Comparison of ENCODE assay signal across 8 mouse cellular contexts in the genomic region with DNA sequence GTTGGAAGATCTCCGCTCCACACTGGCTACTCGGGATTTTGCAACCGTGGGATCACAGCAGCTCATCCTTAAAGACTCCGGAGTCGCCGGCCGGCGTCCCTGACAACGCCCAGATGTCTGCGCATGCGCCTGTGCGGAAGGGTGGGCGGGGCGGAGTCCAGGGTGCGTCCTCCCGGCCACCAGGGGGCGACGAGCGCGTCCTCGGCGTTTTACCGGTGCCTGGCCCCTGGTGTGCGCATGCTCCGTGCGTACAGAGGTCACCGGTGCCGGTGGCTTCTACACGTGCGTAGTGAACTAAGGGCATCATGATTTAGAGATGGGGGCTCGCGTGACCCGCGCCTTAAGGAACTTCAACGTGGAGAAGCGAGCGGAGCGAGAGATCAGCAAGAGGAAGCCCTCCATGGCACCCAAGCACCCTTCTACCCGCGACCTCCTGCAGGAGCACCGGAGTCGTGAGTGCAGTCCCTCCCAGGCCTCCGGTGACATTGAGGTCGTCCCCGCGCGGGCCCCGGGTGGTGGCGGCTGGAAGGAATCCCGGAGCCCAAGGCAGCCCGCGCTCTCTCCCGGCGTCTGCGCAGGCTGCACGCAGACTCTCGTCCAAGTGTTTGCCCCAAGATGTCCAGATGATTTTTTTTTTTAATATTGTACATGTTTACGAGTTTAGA. TPM values are rescaled to one million over a fixed set of nuclear protein-coding genes. Genes with fewer than 3 reads are reported as not detected.
DNase-seq lines count a peak whose midpoint lies in the region; ATAC-seq and TF ChIP-seq lines count a peak whose summit lies in the region.

A gene (plus strand): TSS at position 233 of the 665 bp plus-strand sequence.

- peak; percentile 99 for TF ChIP-seq CTCF in kidney, postnatal 0 days (IDR thresholded peaks at IDR 0.05; ENCODE audit: low read depth)

- peaks cover 6% of the 10 kb centered on the region; the same call in 1 of the 2 replicates for H3K4me1 ChIP-seq in heart, embryonic 12.5 days (replicated peaks)
- peaks cover 5% of the 10 kb centered on the region; the same call in 1 of the 2 replicates for H3K4me1 ChIP-seq in kidney, postnatal 0 days (replicated peaks; ENCODE audit: insufficient read depth, low read length)
- H3K4me1 ChIP-seq in liver, embryonic 11.5 days (replicated peaks; ENCODE audit: control insufficient read depth, insufficient read depth, low read length): peaks cover 4% of the 10 kb centered on the region; the same call in 1 of the 2 replicates
- H3K4me1 ChIP-seq in stomach, embryonic 14.5 days (ENCODE audit: control insufficient read depth, insufficient read depth, low read length): peaks cover 5% of the 10 kb centered on the region; the same call in 1 of the 2 replicates

- peak within 1 kb of the TSS; percentile 94 for H3K4me3 ChIP-seq in heart, embryonic 12.5 days
- peak within 1 kb of the TSS; percentile 84 for H3K4me3 ChIP-seq in kidney, postnatal 0 days (replicated peaks; ENCODE audit: low read depth, low read length)
- peak within 1 kb of the TSS; percentile 84 for H3K4me3 ChIP-seq in liver, embryonic 11.5 days (ENCODE audit: low read depth, low read length)
- H3K4me3 ChIP-seq in stomach, embryonic 14.5 days (ENCODE audit: low read depth, low read length): peak within 1 kb of the TSS; percentile 59

- peak within 1 kb of the TSS; percentile 89 for H3K9ac ChIP-seq in heart, embryonic 12.5 days
- H3K9ac ChIP-seq in kidney, postnatal 0 days (ENCODE audit: low read depth, low read length): peak within 1 kb of the TSS; percentile 81
- peak within 1 kb of the TSS; percentile 87 for H3K9ac ChIP-seq in liver, embryonic 11.5 days (ENCODE audit: low read depth, low read length)
- H3K9ac ChIP-seq in stomach, embryonic 14.5 days (replicated peaks; ENCODE audit: low read depth, low read length): peak within 1 kb of the TSS; percentile 52

- peak within 1 kb of the TSS; percentile 74 for H3K27ac ChIP-seq in heart, embryonic 12.5 days (ENCODE audit: poor library complexity, severe bottlenecking)
- H3K27ac ChIP-seq in kidney, postnatal 0 days: 0 out of 2 replicates have a peak within 1 kb of the TSS, but pooled peaks have one; percentile 47
- peak within 1 kb of the TSS; percentile 70 for H3K27ac ChIP-seq in liver, embryonic 11.5 days (ENCODE audit: low read depth, low read length)
- H3K27ac ChIP-seq in stomach, embryonic 14.5 days (ENCODE audit: low read length): no peak within 1 kb of the TSS

- 0% methylated on average over 58 of the region's 58 CpGs for WGBS in heart, embryonic 12.5 days
- WGBS in kidney, postnatal 0 days: under 1% methylated on average over 58 of the region's 58 CpGs
- under 1% methylated on average over 56 of the region's 58 CpGs for WGBS in liver, embryonic 11.5 days
- WGBS in stomach, embryonic 14.5 days: under 1% methylated on average over 58 of the region's 58 CpGs

- peak within 1 kb of the TSS; percentile 79 for H3K4me2 ChIP-seq in heart, embryonic 12.5 days
- peak within 1 kb of the TSS; percentile 60 for H3K4me2 ChIP-seq in kidney, postnatal 0 days (ENCODE audit: low read length)
- peak within 1 kb of the TSS; percentile 88 for H3K4me2 ChIP-seq in liver, embryonic 11.5 days
- H3K4me2 ChIP-seq in stomach, embryonic 14.5 days (replicated peaks; ENCODE audit: low read depth, low read length): peak within 1 kb of the TSS; percentile 71

- H3K36me3 ChIP-seq in heart, embryonic 12.5 days: peaks cover 15% of the 10 kb centered on the region
- peaks cover 4% of the 10 kb centered on the region; the same call in 1 of the 2 replicates for H3K36me3 ChIP-seq in kidney, postnatal 0 days (ENCODE audit: insufficient read depth, low read length)
- peaks cover 8% of the 10 kb centered on the region for H3K36me3 ChIP-seq in liver, embryonic 11.5 days (ENCODE audit: control insufficient read depth, insufficient read depth, low read length)
- H3K36me3 ChIP-seq in stomach, embryonic 14.5 days (ENCODE audit: control insufficient read depth, insufficient read depth, low read length): peaks cover 8% of the 10 kb centered on the region; the same call in 1 of the 2 replicates

- no peaks in the 10 kb centered on the region for H3K27me3 ChIP-seq in heart, embryonic 12.5 days (replicated peaks)
- no peaks in the 10 kb centered on the region for H3K27me3 ChIP-seq in kidney, postnatal 0 days (ENCODE audit: insufficient read depth, low read length)
- H3K27me3 ChIP-seq in liver, embryonic 11.5 days (replicated peaks; ENCODE audit: control insufficient read depth, insufficient read depth, low read length): no peaks in the 10 kb centered on the region
- no peaks in the 10 kb centered on the region for H3K27me3 ChIP-seq in stomach, embryonic 14.5 days (ENCODE audit: control insufficient read depth, insufficient read depth, low read length)

- ATAC-seq in erythroid progenitor cell, adult 5-6 weeks (replicated peaks; ENCODE audit: low FRiP score, poor library complexity, severe bottlenecking): peak; percentile 95
- ATAC-seq in heart, embryonic 12.5 days (ENCODE audit: insufficient number of reproducible peaks, low FRiP score): peak; percentile 99
- peak; percentile 98 for ATAC-seq in kidney, postnatal 0 days (replicated peaks; ENCODE audit: low FRiP score, low read depth)
- peak; percentile 97 for ATAC-seq in liver, embryonic 11.5 days (replicated peaks; ENCODE audit: low FRiP score)
- peak; percentile 96 for ATAC-seq in stomach, embryonic 14.5 days (ENCODE audit: insufficient number of reproducible peaks, insufficient read depth, low FRiP score, low read depth)

- no peaks in the 10 kb centered on the region for H3K9me3 ChIP-seq in heart, embryonic 12.5 days (replicated peaks)
- no peaks in the 10 kb centered on the region for H3K9me3 ChIP-seq in kidney, postnatal 0 days (replicated peaks; ENCODE audit: low read length)
- no peaks in the 10 kb centered on the region for H3K9me3 ChIP-seq in liver, embryonic 11.5 days (ENCODE audit: control insufficient read depth, low read length)
- H3K9me3 ChIP-seq in stomach, embryonic 14.5 days (ENCODE audit: control insufficient read depth, low read depth, low read length): no peaks in the 10 kb centered on the region

- DNase-seq in CD4-positive helper T cell, adult 2 months (ENCODE audit: low read depth, low spot score): peak; percentile 93
- DNase-seq in brain, embryonic 18.5 days (ENCODE audit: low read depth, low spot score): peak; percentile 82
- DNase-seq in kidney, postnatal 0 days (ENCODE audit: low spot score): peak; percentile 95
- peak; percentile 96 for DNase-seq in liver, embryonic 11.5 days (ENCODE audit: low spot score)
- peak; percentile 96 for DNase-seq in naive thymus-derived CD4-positive, alpha-beta T cell, adult 2 months (ENCODE audit: low read depth)

RNA-seq across cellular contexts. Expression of the gene that starts here (rescaled TPM):
- 6.7 and 8.3 TPM in 2 replicates for total RNA-seq in erythroid progenitor cell, adult 5-6 weeks (2015; ENCODE audit: low replicate concordance)
- 1.4 and 4.4 TPM in 2 replicates for total RNA-seq in erythroid progenitor cell, adult 5-6 weeks (2017; ENCODE audit: low replicate concordance)
- 82.1 and 82.2 TPM in 2 replicates for polyA plus RNA-seq in heart, embryonic 12.5 days (2016; fragmentation: Nextera tagmentation; extraction: Ambion mirVana)
- 76.3 and 87.6 TPM in 2 replicates for polyA plus RNA-seq in kidney, postnatal 0 days (2015; fragmentation: Nextera tagmentation; extraction: Ambion mirVana)
- 82.6 and 83.9 TPM in 2 replicates for polyA plus RNA-seq in liver, embryonic 11.5 days (2014; fragmentation: Nextera tagmentation; extraction: Ambion mirVana)
- 49.7 and 57.2 TPM in 2 replicates for polyA plus RNA-seq in stomach, embryonic 14.5 days (2014; fragmentation: Nextera tagmentation; extraction: Ambion mirVana)
